Mouse (Mus musculus): ENCODE data around the gene Ahcyl2.

The Ahcyl2 gene

GRCm38 (mm10) chr6:29770672-29771321 is 3.0 kb downstream of the Ahcyl2 start:
- DNase-seq, result no peak

- no peak for DNase-seq
Measured at GRCm38 (mm10) chr6:29772236-29772635, 4.4 kb downstream of the Ahcyl2 start.

DNA sequence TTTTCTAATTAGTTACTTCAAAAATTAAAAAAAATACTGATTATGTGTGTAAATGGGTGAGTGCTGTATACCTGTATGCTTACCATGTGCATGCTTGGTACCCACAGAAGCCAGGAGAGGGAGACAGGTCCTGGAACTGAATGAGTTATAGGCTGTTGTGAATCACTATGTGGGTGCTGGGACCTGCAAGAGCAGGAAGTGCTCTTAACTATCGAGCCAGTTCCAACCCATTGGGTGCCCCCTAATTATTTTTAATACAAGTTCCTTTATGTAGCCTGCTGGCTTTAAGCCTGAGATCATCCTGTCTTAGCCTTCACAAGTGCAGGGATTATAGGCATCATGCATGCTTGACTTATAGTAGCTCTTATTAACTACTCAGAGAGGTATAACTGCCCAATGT is 6.3 kb downstream of the Ahcyl2 start:
- DNase-seq, result no peak

DNA sequence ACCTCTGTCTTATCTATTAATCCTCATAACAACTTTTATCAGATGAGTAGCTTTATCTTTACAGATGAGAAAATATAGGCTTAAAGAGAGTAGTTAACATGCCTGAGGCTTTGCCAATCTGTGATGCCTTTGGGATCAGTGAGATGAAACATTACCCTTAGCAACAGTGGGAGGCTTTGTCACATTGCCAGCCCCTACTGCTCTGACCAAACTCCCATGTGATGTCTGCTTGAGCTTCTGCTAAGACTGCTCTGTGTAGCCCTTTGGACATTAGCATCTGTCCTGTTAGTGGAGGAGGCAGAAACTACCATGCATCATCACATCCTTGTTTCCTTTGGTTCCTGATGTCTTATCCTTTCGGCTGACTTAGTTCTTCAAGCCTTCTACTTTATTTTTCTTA is 7.8 kb downstream of the Ahcyl2 start:
- DNase-seq, result no peak

GRCm38 (mm10) chr6:29776542-29777237 is 8.9 kb downstream of the Ahcyl2 start:
- DNase-seq, result no peak

DNA sequence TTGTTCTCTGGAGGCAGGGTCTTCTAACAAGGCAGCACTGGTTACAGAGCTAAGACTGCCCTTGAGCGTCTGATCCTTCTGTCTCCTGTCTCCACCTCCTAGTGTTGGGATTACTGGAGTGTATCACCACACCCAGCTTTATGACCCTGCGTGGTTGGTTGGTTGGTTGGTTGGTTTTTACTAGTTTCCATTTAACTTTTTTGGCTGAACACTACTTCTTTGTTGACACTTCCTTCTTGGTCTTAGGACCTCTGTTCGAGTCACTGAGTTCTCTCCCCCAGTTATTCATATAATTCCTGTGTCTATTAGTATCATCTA is 9.4 kb downstream of the Ahcyl2 start:
- DNase-seq, result no peak

DNA sequence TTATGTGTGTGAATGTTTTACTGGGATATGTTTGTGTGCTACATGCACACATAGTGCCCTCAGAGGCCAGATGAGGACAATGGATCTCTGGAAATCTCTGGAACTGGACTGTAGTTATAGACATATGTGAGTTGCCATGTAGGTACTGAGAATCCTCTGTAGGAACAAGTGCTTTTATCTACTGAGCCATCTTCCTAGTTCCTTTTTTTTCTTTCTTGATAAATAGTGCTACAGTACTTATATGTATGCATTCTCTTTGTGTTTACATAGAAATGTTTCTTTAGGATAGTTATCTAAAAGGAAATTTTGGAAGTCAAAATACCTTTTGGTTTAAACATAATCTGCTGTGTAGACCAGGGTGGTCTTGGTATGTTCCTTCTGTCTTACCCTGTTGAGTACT is 12.3 kb downstream of the Ahcyl2 start:
- no peak for DNase-seq

GRCm38 (mm10) chr6:29780571-29780970 is 12.8 kb downstream of the Ahcyl2 start:
- no peak for DNase-seq

DNA sequence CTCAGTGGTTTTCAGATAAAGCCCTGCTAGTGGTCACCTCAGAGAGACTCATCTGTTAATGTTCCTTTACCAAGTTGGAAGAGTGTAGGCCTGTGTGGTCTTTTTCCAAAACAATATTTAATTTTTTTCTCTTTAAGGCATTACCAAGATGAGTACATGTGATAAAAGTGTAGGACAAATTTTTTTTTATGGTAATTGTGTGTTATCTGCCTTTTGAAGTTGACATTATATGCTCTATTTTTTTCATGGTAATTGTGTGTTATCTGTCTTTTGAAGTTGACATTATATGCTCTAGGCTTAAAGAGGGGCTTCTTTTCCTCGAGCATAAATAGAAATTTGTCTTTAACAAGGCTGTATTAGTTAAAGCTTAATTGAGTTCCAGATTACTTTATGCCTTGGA is 14.4 kb downstream of the Ahcyl2 start:
- DNase-seq, result no peak

DNA sequence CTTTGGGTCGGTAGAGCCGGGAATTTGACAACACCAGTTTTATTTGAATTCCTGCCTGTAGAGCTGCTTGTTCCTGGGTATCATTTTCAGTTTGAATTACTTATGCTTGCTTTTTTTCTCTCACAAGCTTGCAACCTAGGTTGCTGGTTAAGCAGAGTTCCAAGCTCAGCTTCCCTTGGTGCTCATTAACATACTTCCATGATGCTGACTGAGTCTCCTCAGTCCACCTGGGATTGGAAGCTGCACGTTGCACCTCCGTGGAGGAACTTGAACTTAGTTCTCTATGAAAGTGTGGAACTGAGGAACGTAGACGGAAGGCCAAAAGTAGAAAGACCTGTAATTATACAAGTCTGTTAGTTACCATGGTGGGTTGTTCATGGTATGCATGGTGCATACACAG is 16.1 kb downstream of the Ahcyl2 start:
- DNase-seq, result no peak

DNA sequence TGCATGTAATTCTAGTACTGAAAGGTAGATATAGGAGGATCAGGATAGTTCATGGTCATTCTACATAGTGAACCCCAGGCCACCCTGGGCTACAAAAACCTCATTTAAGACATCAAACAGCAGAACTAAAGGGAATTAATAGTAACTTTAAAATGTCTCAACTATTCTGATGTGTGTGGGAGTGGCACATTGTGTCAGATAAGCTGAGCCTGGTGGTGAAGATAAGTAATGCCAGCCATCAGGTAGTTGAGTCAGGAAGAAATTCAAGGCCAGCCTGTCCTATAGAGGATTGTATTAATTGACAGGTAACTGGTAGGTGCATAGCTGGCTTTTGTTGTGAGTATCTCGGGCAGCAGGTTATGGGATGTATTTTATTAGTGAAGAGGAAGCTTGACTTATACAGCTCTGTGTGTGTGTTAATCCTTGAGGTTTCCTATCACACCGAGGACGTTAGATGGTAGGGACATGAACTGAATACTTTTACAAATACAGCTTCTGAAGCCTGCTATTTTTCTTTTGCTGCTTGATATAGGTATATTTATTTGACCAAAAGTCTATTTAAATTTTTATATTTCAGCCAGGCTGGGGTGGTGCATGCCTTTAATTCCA is 16.7 kb downstream of the Ahcyl2 start:
- DNase-seq, result no peak

- DNase-seq, result no peak
Measured at GRCm38 (mm10) chr6:29785759-29786158, 17.9 kb downstream of the Ahcyl2 start.

DNA sequence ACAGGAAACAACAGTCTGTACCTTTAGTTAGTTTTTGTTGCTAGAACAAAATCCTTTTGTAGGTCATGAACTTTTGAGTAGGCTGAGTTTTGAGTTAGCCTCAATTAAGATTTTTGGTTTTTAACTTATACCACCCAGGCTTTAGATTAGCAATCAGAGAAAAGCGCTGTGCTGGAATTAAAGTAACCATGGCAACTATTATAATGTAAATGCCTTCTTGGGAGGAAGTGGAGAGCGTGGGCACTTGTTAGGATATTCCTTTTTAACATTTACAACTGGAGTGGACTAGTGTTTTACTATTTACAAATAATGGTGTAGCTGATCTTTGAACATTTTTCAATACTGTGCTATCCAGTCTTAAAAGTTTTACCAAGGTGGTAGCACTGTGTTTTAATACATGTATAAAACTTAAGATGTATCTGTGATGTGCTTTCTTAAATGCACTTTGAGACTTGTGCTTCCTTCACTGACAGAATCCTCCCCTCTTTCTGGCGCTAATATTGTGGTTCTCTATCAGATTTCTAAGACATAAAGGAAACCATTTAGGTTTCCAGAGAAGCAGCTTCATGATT is 21.1 kb downstream of the Ahcyl2 start:
- no peak for DNase-seq

DNA sequence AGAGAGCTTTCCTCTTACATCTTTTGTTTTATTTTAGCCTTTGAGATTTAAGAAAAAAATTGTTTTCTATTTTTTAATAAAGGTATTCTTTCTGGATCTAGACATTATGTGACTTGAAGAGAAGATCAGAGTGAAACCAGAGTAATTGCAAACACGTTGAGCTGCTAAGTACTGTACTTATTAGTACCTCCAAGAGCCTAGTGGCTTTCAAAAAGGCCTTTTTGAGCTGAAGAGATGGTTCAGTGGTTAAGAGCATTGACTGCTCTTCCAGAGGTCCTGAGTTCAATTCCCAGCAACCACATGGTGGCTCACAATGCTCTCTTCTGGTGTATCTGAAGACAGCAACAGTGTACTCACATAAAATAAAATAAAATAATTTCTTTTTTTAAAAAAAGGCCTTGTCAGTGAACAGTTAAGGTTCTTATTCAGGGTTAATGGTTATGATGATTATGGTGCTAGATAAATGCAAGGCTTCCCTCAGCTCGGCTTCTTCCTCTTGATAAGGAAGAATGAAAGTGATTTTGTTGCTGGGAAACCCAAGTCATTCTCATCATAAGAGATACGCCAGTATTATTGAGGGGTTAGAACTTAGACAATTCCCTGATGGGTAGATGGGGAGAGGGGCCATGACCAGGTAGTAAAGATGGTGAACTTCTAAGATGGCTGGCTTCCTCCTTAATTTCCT is 22.3 kb downstream of the Ahcyl2 start:
- DNase-seq, result no peak

DNA sequence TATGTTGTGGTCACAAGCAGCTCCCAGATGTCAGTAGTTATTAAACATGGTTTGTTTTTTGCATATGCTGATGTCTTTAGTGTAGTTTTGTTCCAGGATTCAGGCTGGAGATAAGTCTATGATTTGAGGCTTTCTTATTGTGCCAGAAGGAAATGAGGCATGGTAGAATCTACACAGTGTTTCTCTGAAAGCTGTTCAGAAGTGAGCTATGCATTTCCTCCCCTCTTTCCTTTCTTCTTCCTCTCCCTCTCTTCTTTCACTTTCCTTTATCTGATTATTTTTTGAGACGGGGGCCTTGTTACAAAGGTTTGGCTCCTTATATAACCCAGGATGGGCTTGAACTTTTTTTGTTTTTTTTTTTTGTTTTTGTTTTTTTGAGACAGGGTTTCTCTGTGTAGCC is 25.7 kb downstream of the Ahcyl2 start:
- DNase-seq, result no peak

DNA sequence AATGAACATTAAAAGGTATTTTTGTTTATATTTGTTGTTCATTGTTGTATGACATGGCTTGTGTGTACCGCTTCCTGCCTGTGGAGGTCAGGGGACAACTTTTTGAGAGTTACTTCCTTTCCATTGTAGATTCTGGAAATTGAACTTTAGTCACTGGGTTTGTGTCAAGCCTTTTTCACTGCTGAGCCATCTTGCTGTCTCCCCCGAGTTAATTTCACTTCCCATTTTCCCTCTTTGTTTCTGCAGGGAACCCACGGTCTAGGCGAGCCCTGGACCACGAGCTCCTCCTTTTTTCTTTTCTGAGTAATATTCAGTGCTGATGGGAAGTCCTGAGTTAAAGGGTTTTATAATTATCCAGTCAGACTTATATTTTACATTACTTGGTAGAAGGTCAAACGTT is 26.8 kb downstream of the Ahcyl2 start:
- peak in 1 of 2 experiments; percentile 7 for DNase-seq

GRCm38 (mm10) chr6:29802979-29803378 is 35.2 kb downstream of the Ahcyl2 start:
- DNase-seq, result no peak

- DNase-seq, result no peak
Measured at GRCm38 (mm10) chr6:29804006-29804405, 36.2 kb downstream of the Ahcyl2 start.

DNA sequence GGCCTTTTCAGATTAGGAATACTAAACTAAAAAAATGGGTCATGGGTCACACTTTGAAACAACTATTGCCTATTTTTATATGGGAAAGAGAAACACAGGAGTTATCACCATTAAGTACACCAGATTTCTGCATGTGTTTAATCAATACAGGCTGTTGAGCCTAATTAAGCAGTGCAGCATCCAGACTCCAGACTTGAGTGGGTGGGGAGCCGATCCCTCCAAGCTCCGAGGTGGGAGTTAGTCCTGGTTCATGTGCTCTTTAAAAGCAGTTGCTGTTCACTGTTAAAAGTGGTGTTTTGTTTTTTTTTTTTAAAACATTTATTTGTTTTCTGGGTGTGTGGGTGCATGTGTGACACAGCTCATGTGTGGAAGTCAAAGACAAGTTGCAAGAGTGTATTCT is 37.6 kb downstream of the Ahcyl2 start:
- no peak for DNase-seq

- DNase-seq, result no peak
Measured at GRCm38 (mm10) chr6:29812076-29812475, 44.3 kb downstream of the Ahcyl2 start.

DNA sequence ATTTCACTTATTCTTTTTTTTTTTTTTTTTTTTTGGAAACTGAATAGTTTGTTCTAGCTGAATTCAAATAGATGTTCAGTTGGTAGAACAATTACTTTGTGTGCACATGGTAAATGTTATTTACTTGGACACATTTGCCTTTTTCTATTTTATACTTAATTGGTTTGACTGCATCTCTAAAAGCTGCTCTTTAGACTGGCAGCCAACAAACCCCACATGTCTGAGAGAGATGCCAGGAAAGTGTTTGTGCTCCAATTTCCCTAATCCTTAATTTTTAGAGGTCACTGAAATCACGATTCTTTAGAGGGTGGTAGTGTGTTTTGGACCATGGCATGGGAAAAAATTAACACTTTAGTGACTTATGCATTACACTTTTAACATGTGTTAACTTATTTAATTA is 44.8 kb downstream of the Ahcyl2 start:
- DNase-seq, result no peak

DNA sequence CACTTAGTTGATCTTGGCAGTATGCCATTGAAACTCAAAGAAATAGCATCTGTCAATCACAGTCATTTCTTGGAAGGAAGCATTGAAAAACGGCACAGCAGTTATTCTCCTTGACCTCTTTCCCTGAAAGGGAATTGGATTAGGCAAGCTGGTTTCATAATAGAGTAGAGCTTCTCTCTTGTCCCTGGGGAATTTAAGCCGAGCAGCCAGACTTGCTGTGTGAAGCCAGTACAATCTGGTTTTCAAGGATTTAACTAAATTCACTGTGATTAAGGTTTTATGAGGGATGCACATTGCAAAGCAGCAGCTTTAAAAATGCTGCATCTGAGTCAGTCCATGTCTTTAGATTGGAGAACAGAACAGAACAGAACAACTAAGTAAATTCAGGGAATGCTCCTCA is 46.8 kb downstream of the Ahcyl2 start:
- no peak for DNase-seq

DNA sequence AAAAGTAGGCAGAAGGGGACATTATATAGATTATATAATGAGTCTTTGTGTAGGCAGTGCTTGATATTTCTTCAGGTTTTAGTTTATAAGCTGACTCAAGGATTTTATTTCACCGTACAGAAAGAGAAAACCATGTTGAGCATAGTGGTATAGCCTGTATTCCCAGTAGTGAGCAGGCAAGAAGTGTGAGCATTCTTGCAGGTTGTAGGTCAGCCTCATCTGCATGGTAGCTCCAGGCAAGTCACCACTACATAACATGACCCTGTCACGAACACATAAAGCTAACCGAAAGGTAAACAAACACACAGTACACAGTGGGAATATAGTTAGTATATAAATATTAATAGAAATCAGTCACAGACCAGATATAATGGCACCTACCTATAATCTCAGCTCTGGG is 47.2 kb downstream of the Ahcyl2 start:
- DNase-seq, result no peak

DNA sequence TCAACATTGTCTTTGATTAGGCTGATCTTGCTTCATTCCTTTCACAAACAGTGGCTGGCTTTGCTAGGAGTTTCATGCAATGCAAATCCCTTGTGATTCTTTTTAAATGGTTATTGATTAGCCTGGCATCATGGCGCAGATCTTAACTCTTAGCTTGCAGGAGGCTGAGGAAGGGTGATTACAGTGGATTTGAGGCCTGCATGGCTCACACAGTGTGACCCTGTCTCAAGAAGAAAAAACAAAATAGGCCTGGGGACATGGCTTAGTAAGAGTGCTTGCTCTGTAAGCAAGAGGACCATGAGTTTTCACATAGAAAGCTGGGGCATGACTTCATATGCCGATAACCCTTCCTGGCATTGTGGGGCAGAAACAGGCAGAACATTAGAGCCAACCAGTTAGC is 47.8 kb downstream of the Ahcyl2 start:
- no peak for DNase-seq

Measured in lung, adult 18-20 months (tissue).